ENCODE assay signal across 24 mouse cellular contexts in genomic region chr8:45302390-45302789, GRCm38 (mm10). TPM values are rescaled to one million over a fixed set of nuclear protein-coding genes. Genes with fewer than 3 reads are reported as not detected.
A peak's percentile ranks its signal among the peaks of the same experiment; 100 is the strongest.
DNase-seq lines count a peak whose midpoint lies in the region; ATAC-seq and TF ChIP-seq lines count a peak whose summit lies in the region.
"Had no signal": no experiment of that assay in that cellular context is flagged by ENCODE, and none has a peak within 500 bp of the region (broad histone marks: within the 10 kb centered on the region; RNA-seq: fewer than 3 reads in every experiment).

No protein-coding gene starts in this region.

- H3K9ac ChIP-seq in hindbrain, embryonic 15.5 days = no peak overlapping the region
- H3K9ac ChIP-seq in hindbrain, embryonic 13.5 days = no peak overlapping the region
- no peak overlapping the region for H3K9ac ChIP-seq in limb, embryonic 12.5 days (replicated peaks)
- H3K9ac ChIP-seq: embryonic facial prominence, embryonic 15.5 days; liver, embryonic 12.5 days; midbrain, embryonic 12.5 days had no signal

- H3K27ac ChIP-seq in hindbrain, embryonic 15.5 days (replicated peaks) = no peak overlapping the region
- H3K27ac ChIP-seq in hindbrain, embryonic 13.5 days = no peak overlapping the region
- no peak overlapping the region for H3K27ac ChIP-seq in limb, embryonic 12.5 days
- H3K27ac ChIP-seq in limb, embryonic 10.5 days = no peak overlapping the region
- H3K27ac ChIP-seq: embryonic facial prominence, embryonic 15.5 days; gastrocnemius, adult 2 months; heart, embryonic 10.5 days; kidney, postnatal 0 days; liver, embryonic 12.5 days; midbrain, embryonic 12.5 days had no signal

- TF ChIP-seq CTCF in brain, embryonic 14.5 days (IDR thresholded peaks at IDR 0.05; ENCODE audit: borderline replicate concordance, extremely low read depth, insufficient read depth, insufficient read length) = no peak

- H3K36me3 ChIP-seq in hindbrain, embryonic 15.5 days = no peaks in the 10 kb centered on the region
- H3K36me3 ChIP-seq in hindbrain, embryonic 13.5 days = no peaks in the 10 kb centered on the region
- no peaks in the 10 kb centered on the region for H3K36me3 ChIP-seq in limb, embryonic 12.5 days
- H3K36me3 ChIP-seq in limb, embryonic 10.5 days = no peaks in the 10 kb centered on the region
- H3K36me3 ChIP-seq: embryonic facial prominence, embryonic 15.5 days; heart, embryonic 10.5 days; liver, embryonic 12.5 days; midbrain, embryonic 12.5 days had no signal

- no peak overlapping the region for H3K4me3 ChIP-seq in hindbrain, embryonic 15.5 days
- H3K4me3 ChIP-seq in hindbrain, embryonic 13.5 days = no peak overlapping the region
- H3K4me3 ChIP-seq in limb, embryonic 12.5 days (replicated peaks) = no peak overlapping the region
- no peak overlapping the region for H3K4me3 ChIP-seq in limb, embryonic 10.5 days
- H3K4me3 ChIP-seq: embryonic facial prominence, embryonic 15.5 days; gastrocnemius, adult 2 months; heart, embryonic 10.5 days; liver, embryonic 12.5 days; midbrain, embryonic 12.5 days had no signal

- no peak overlapping the region for H3K4me2 ChIP-seq in hindbrain, embryonic 15.5 days
- no peak overlapping the region for H3K4me2 ChIP-seq in hindbrain, embryonic 13.5 days
- H3K4me2 ChIP-seq in limb, embryonic 12.5 days = no peak overlapping the region
- H3K4me2 ChIP-seq: embryonic facial prominence, embryonic 15.5 days; liver, embryonic 12.5 days; midbrain, embryonic 12.5 days had no signal

- H3K27me3 ChIP-seq in hindbrain, embryonic 15.5 days = no peaks in the 10 kb centered on the region
- no peaks in the 10 kb centered on the region for H3K27me3 ChIP-seq in hindbrain, embryonic 13.5 days
- no peaks in the 10 kb centered on the region for H3K27me3 ChIP-seq in limb, embryonic 12.5 days
- no peaks in the 10 kb centered on the region for H3K27me3 ChIP-seq in limb, embryonic 10.5 days (ENCODE audit: low read depth, poor library complexity, severe bottlenecking)
- H3K27me3 ChIP-seq: embryonic facial prominence, embryonic 15.5 days; liver, embryonic 12.5 days; midbrain, embryonic 12.5 days had no signal

- DNase-seq in limb, embryonic 10.5 days (ENCODE audit: low spot score) = no peak
- DNase-seq in brain, adult 2 months (ENCODE audit: low read depth, low spot score) = peak; percentile 12
- DNase-seq in brain, embryonic 14.5 days (ENCODE audit: low read depth) = peak; percentile 38
- no peak for DNase-seq in kidney, postnatal 36 days
- DNase-seq: adrenal gland, postnatal 10 days; cerebellum, adult 8-10 months; gastrocnemius, adult 2 months; kidney, adult 2 months; lung, adult 18-20 months; lung, postnatal 10 days; right cerebral cortex, postnatal 25 days; spleen, adult 18-20 months had no signal

- 0 out of 2 replicates have a peak, but pooled peaks have one; percentile 27 for ATAC-seq in hindbrain, embryonic 15.5 days (ENCODE audit: low FRiP score, low read depth)
- no peak for ATAC-seq in hindbrain, embryonic 13.5 days (ENCODE audit: low FRiP score)
- peak; percentile 26; the same call in 1 of the 2 replicates for ATAC-seq in limb, embryonic 12.5 days (ENCODE audit: insufficient number of reproducible peaks, insufficient read depth, low FRiP score, low TSS enrichment, low read depth)
- ATAC-seq: liver, embryonic 12.5 days had no signal

- H3K9me3 ChIP-seq in hindbrain, embryonic 15.5 days = no peaks in the 10 kb centered on the region
- no peaks in the 10 kb centered on the region for H3K9me3 ChIP-seq in hindbrain, embryonic 13.5 days
- H3K9me3 ChIP-seq in limb, embryonic 12.5 days = no peaks in the 10 kb centered on the region
- H3K9me3 ChIP-seq in limb, embryonic 10.5 days (replicated peaks) = no peaks in the 10 kb centered on the region
- H3K9me3 ChIP-seq: embryonic facial prominence, embryonic 15.5 days; heart, embryonic 10.5 days; liver, embryonic 12.5 days; midbrain, embryonic 12.5 days had no signal

- TF ChIP-seq POLR2A in brain, embryonic 14.5 days (IDR thresholded peaks at IDR 0.05; ENCODE audit: borderline replicate concordance, extremely low read depth, insufficient read depth, insufficient read length, poor library complexity, severe bottlenecking) = no peak

- 63% methylated on average over 8 of the region's 8 CpGs for WGBS in hindbrain, embryonic 15.5 days
- 74% methylated on average over 8 of the region's 8 CpGs for whole genome bisulfite sequencing in hindbrain, embryonic 13.5 days
- 38% methylated on average over 8 of the region's 8 CpGs for WGBS in limb, embryonic 12.5 days
- 71% methylated on average over 8 of the region's 8 CpGs for WGBS in limb, embryonic 10.5 days

- no peaks in the 10 kb centered on the region for H3K4me1 ChIP-seq in hindbrain, embryonic 15.5 days (replicated peaks)
- H3K4me1 ChIP-seq in hindbrain, embryonic 13.5 days (replicated peaks) = no peaks in the 10 kb centered on the region
- 0 out of 2 replicates have a peak, but pooled peaks cover 6% of the 10 kb centered on the region for H3K4me1 ChIP-seq in limb, embryonic 12.5 days (replicated peaks)
- no peaks in the 10 kb centered on the region for H3K4me1 ChIP-seq in limb, embryonic 10.5 days
- H3K4me1 ChIP-seq: embryonic facial prominence, embryonic 15.5 days; heart, embryonic 10.5 days; liver, embryonic 12.5 days; midbrain, embryonic 12.5 days had no signal

RNA-seq across cellular contexts. Expression of gene Gm45753, which starts 5.9 kb away (rescaled TPM):
- polyA plus RNA-seq in hindbrain, embryonic 15.5 days (2015; fragmentation: Nextera tagmentation; extraction: Ambion mirVana) = not detected in 2 replicates
- not detected in 2 replicates for polyA plus RNA-seq in hindbrain, embryonic 13.5 days (2015; fragmentation: Nextera tagmentation; extraction: Ambion mirVana)
- polyA plus RNA-seq in limb, embryonic 12.5 days (2016; fragmentation: Nextera tagmentation; extraction: Ambion mirVana) = not detected in 2 replicates
- not detected in 2 replicates for polyA plus RNA-seq in limb, embryonic 10.5 days (2016; fragmentation: Nextera tagmentation; extraction: Ambion mirVana)
- not detected in 2 replicates for polyA plus RNA-seq in brain, embryonic 14.5 days (2012; rRNA removed)
- polyA plus RNA-seq: C2C12; heart, embryonic 10.5 days; heart, postnatal 0 days; intestine, embryonic 14.5 days; midbrain, embryonic 12.5 days; urinary bladder, adult 2 months had no signal

RNA-seq across cellular contexts. Expression of gene Klkb1, which starts 7.7 kb away (rescaled TPM):
- polyA plus RNA-seq in hindbrain, embryonic 15.5 days (2015; fragmentation: Nextera tagmentation; extraction: Ambion mirVana) = 0.04 TPM in 1 of 2 replicates, not detected in the other
- polyA plus RNA-seq in hindbrain, embryonic 13.5 days (2015; fragmentation: Nextera tagmentation; extraction: Ambion mirVana) = not detected in 2 replicates
- polyA plus RNA-seq in limb, embryonic 12.5 days (2016; fragmentation: Nextera tagmentation; extraction: Ambion mirVana) = not detected in 2 replicates
- 0.03 TPM in 1 of 2 replicates, not detected in the other for polyA plus RNA-seq in limb, embryonic 10.5 days (2016; fragmentation: Nextera tagmentation; extraction: Ambion mirVana)
- 0.03 TPM in 2 replicates for polyA plus RNA-seq in brain, embryonic 14.5 days (2012; rRNA removed)
- polyA plus RNA-seq: C2C12; heart, embryonic 10.5 days; heart, postnatal 0 days; intestine, embryonic 14.5 days; midbrain, embryonic 12.5 days had no signal

RNA-seq across cellular contexts. Expression of gene Cyp4v3, which starts 30.6 kb away (rescaled TPM):
- polyA plus RNA-seq in hindbrain, embryonic 15.5 days (2015; fragmentation: Nextera tagmentation; extraction: Ambion mirVana) = 1.2 and 1.5 TPM in 2 replicates
- polyA plus RNA-seq in hindbrain, embryonic 13.5 days (2015; fragmentation: Nextera tagmentation; extraction: Ambion mirVana) = 1.5 and 1.8 TPM in 2 replicates
- 1.1 and 1.6 TPM in 2 replicates for polyA plus RNA-seq in limb, embryonic 12.5 days (2016; fragmentation: Nextera tagmentation; extraction: Ambion mirVana)
- 0.24 and 0.34 TPM in 2 replicates for polyA plus RNA-seq in limb, embryonic 10.5 days (2016; fragmentation: Nextera tagmentation; extraction: Ambion mirVana)
- 0.82 and 1.3 TPM in 2 replicates for polyA plus RNA-seq in brain, embryonic 14.5 days (2012; rRNA removed)

RNA-seq across cellular contexts. Expression of gene F11, which starts 40.6 kb away (rescaled TPM):
- polyA plus RNA-seq in hindbrain, embryonic 15.5 days (2015; fragmentation: Nextera tagmentation; extraction: Ambion mirVana) = not detected in 2 replicates
- not detected in 2 replicates for polyA plus RNA-seq in hindbrain, embryonic 13.5 days (2015; fragmentation: Nextera tagmentation; extraction: Ambion mirVana)
- polyA plus RNA-seq in limb, embryonic 12.5 days (2016; fragmentation: Nextera tagmentation; extraction: Ambion mirVana) = not detected in 2 replicates
- polyA plus RNA-seq in limb, embryonic 10.5 days (2016; fragmentation: Nextera tagmentation; extraction: Ambion mirVana) = not detected in 2 replicates
- polyA plus RNA-seq in brain, embryonic 14.5 days (2012; rRNA removed) = 0.09 TPM in 1 of 2 replicates, not detected in the other
- polyA plus RNA-seq: C2C12; embryonic facial prominence, embryonic 15.5 days; heart, embryonic 10.5 days; heart, postnatal 0 days; intestine, embryonic 14.5 days; kidney, adult 2 months; kidney, postnatal 0 days; midbrain, embryonic 12.5 days; urinary bladder, adult 2 months had no signal

Comparison
In these comparisons a context has a peak if more than half of its experiments do, and no peak if none do; other contexts are left out.
1. DNase-seq: peak in brain, adult 2 months (single experiment) and brain, embryonic 14.5 days (single experiment); none in limb, embryonic 10.5 days (single experiment) and kidney, postnatal 36 days (0 of 2).